Comparison of ENCODE assay signal across 8 mouse cellular contexts in genomic region chr2:49720343-49720742, GRCm38 (mm10).
DNase-seq lines count a peak whose midpoint lies in the region; ATAC-seq lines count a peak whose summit lies in the region.

No protein-coding gene starts in this region.

- WGBS in lung, embryonic 16.5 days = 40% methylated on average over 9 of the region's 9 CpGs
- 33% methylated on average over 9 of the region's 9 CpGs for WGBS in hindbrain, embryonic 16.5 days
- WGBS in neural tube, embryonic 14.5 days = 40% methylated on average over 9 of the region's 9 CpGs

- no peak overlapping the region for H3K27ac ChIP-seq in lung, embryonic 16.5 days (ENCODE audit: low read length)
- H3K27ac ChIP-seq in hindbrain, embryonic 16.5 days (ENCODE audit: low read depth, low read length) = peak overlapping the region; percentile 13; the same call in 1 of the 2 replicates
- H3K27ac ChIP-seq in neural tube, embryonic 14.5 days (ENCODE audit: low read depth, low read length) = peak overlapping the region; percentile 81

- no peaks in the 10 kb centered on the region for H3K27me3 ChIP-seq in lung, embryonic 16.5 days (ENCODE audit: control insufficient read depth, insufficient read depth, low read depth, low read length)
- H3K27me3 ChIP-seq in hindbrain, embryonic 16.5 days (replicated peaks; ENCODE audit: control insufficient read depth, insufficient read depth, low read length) = no peaks in the 10 kb centered on the region
- no peaks in the 10 kb centered on the region for H3K27me3 ChIP-seq in neural tube, embryonic 14.5 days (ENCODE audit: control insufficient read depth, insufficient read depth, low read length)

- DNase-seq in embryo, embryonic 10 days (ENCODE audit: low spot score) = peak; percentile 50
- DNase-seq in embryo, embryonic 11 days = no peak
- DNase-seq in lung, postnatal 4 days = no peak
- no peak for DNase-seq in urinary bladder, postnatal 25 days (ENCODE audit: low spot score)
- no peak for DNase-seq in cerebellum, adult 18-20 months

- H3K4me2 ChIP-seq in lung, embryonic 16.5 days (ENCODE audit: low read depth, low read length) = peak overlapping the region; percentile 40
- no peak overlapping the region for H3K4me2 ChIP-seq in hindbrain, embryonic 16.5 days (ENCODE audit: low read length)
- peak overlapping the region; percentile 4; the same call in 1 of the 2 replicates for H3K4me2 ChIP-seq in neural tube, embryonic 14.5 days (ENCODE audit: low read depth, low read length)

- H3K4me3 ChIP-seq in lung, embryonic 16.5 days (ENCODE audit: low read length) = no peak overlapping the region
- H3K4me3 ChIP-seq in hindbrain, embryonic 16.5 days (ENCODE audit: low read length) = no peak overlapping the region
- H3K4me3 ChIP-seq in neural tube, embryonic 14.5 days (ENCODE audit: low read depth, low read length) = no peak overlapping the region

- 0 out of 2 replicates have a peak, but pooled peaks cover 4% of the 10 kb centered on the region for H3K4me1 ChIP-seq in lung, embryonic 16.5 days (replicated peaks; ENCODE audit: control insufficient read depth, insufficient read depth, low read length)
- H3K4me1 ChIP-seq in hindbrain, embryonic 16.5 days (ENCODE audit: control insufficient read depth, insufficient read depth, low read depth, low read length) = peaks cover 39% of the 10 kb centered on the region
- peaks cover 50% of the 10 kb centered on the region for H3K4me1 ChIP-seq in neural tube, embryonic 14.5 days (ENCODE audit: control insufficient read depth, insufficient read depth, low read length)

- no peaks in the 10 kb centered on the region for H3K9me3 ChIP-seq in lung, embryonic 16.5 days (ENCODE audit: control insufficient read depth, low read length)
- H3K9me3 ChIP-seq in hindbrain, embryonic 16.5 days (ENCODE audit: control insufficient read depth, low read length) = no peaks in the 10 kb centered on the region
- no peaks in the 10 kb centered on the region for H3K9me3 ChIP-seq in neural tube, embryonic 14.5 days (ENCODE audit: control insufficient read depth, low read length)

- H3K9ac ChIP-seq in lung, embryonic 16.5 days (ENCODE audit: low read length) = no peak overlapping the region
- H3K9ac ChIP-seq in hindbrain, embryonic 16.5 days (ENCODE audit: low read depth, low read length) = no peak overlapping the region
- 0 out of 2 replicates have a peak overlapping the region, but pooled peaks have one; percentile 32 for H3K9ac ChIP-seq in neural tube, embryonic 14.5 days (replicated peaks; ENCODE audit: low read depth, low read length)

- peak; percentile 51 for ATAC-seq in lung, embryonic 16.5 days (ENCODE audit: low read depth)
- ATAC-seq in hindbrain, embryonic 16.5 days = no peak
- ATAC-seq in neural tube, embryonic 14.5 days (ENCODE audit: low read depth) = no peak

- no peaks in the 10 kb centered on the region for H3K36me3 ChIP-seq in lung, embryonic 16.5 days (ENCODE audit: control insufficient read depth, insufficient read depth, low read length)
- peaks cover 8% of the 10 kb centered on the region for H3K36me3 ChIP-seq in hindbrain, embryonic 16.5 days (ENCODE audit: control insufficient read depth, insufficient read depth, low read length)
- H3K36me3 ChIP-seq in neural tube, embryonic 14.5 days (ENCODE audit: control insufficient read depth, insufficient read depth, low read length) = peaks cover 17% of the 10 kb centered on the region; the same call in 1 of the 2 replicates
